Mouse (Mus musculus) spleen, adult 2 months (tissue): ENCODE measurements around the gene Atp10a. TPM values are rescaled to one million over a fixed set of nuclear protein-coding genes. Genes with fewer than 3 reads are reported as not detected.

Experiments used
- DNase-seq, 2 experiments: peaks; one replicate each; pipeline versions ENCODE4 v3.0.0 to v3.0.0-alpha.2; 2012 to 2021; ENCODE audit warnings: low spot score in 2 of 2, low read depth in 1 of 2
- H3K27ac ChIP-seq: fragments of 200-500 bp; 2 replicates; pipeline ENCODE4 v1.5.1; 2012; ENCODE audit warnings: low read length, inconsistent platforms; ENCODE audit not compliant: insufficient read depth
- H3K27me3 ChIP-seq: fragments of 200-500 bp; 2 replicates; pipeline ENCODE4 v1.6.1; 2012; ENCODE audit warnings: mild to moderate bottlenecking, moderate library complexity, low read length, inconsistent platforms; ENCODE audit not compliant: control insufficient read depth, insufficient read depth
- H3K36me3 ChIP-seq: fragments of 200-500 bp; 2 replicates; pipeline ENCODE4 v1.6.1; 2012; ENCODE audit warnings: mild to moderate bottlenecking, low read length, inconsistent platforms; ENCODE audit not compliant: control insufficient read depth, insufficient read depth
- H3K4me1 ChIP-seq: fragments of 200-500 bp; 2 replicates; pipeline ENCODE4 v1.6.1; 2011; ENCODE audit warnings: inconsistent platforms; ENCODE audit not compliant: control insufficient read depth, insufficient read depth, insufficient read length
- H3K4me3 ChIP-seq: fragments of 200-500 bp; 2 replicates; pipeline ENCODE4 v1.5.1; 2011; ENCODE audit warnings: mild to moderate bottlenecking, inconsistent platforms; ENCODE audit not compliant: insufficient read depth, insufficient read length; ENCODE audit errors: extremely low read depth
- CTCF ChIP-seq: fragments of 200-500 bp; IDR thresholded peaks from 2 replicates; pipeline ENCODE4 v1.5.1; 2011; ENCODE audit warnings: mild to moderate bottlenecking, inconsistent platforms; ENCODE audit not compliant: insufficient read depth, insufficient read length, insufficient replicate concordance; ENCODE audit errors: extremely low read depth
- POLR2A ChIP-seq: fragments of 200-500 bp; IDR thresholded peaks from 2 replicates; pipeline ENCODE4 v1.6.1; 2011; ENCODE audit warnings: low read depth, low read length, inconsistent platforms
- WGBS: fragments of 180-500 bp; shearing (Covaris S2); methylation state at CpG from one replicate; pipeline ENCODE4 v1.1.7; 2018; 5-methylcytosine and 5-hydroxymethylcytosine counted together
- polyA plus RNA-seq: library from polyadenylated mRNA; depleted of rRNA; stranded (reverse); fragments of >200 nt; gene quantifications from 2 replicates; pipeline ENCODE4 v1.2.3, GENCODE M21; 2012

The Atp10a gene
- polyA plus RNA-seq, 1 experiment: 2.6 TPM

GRCm38 (mm10) chr7:58870661-58871060 is 214.7 kb downstream of the Atp10a start:
- DNase-seq: no peak
- no peak overlapping the region for H3K27ac ChIP-seq
- 53% methylated on average over 1 of the region's 1 CpGs for WGBS
- TF ChIP-seq POLR2A (no peak), CTCF (no peak)
- no peaks in the 10 kb centered on the region for H3K4me1 ChIP-seq
- no peaks in the 10 kb centered on the region for H3K27me3 ChIP-seq
- no peaks in the 10 kb centered on the region for H3K36me3 ChIP-seq
- no peak overlapping the region for H3K4me3 ChIP-seq

- WGBS: 96% methylated on average over 1 of the region's 1 CpGs
- Histone ChIP-seq H3K27me3 (no peaks in the 10 kb centered on the region), H3K36me3 (no peaks in the 10 kb centered on the region), H3K4me3 (no peak overlapping the region), H3K27ac (no peak overlapping the region), H3K4me1 (no peaks in the 10 kb centered on the region)
- no peak for DNase-seq
- TF ChIP-seq POLR2A (no peak), CTCF (no peak)
Measured at GRCm38 (mm10) chr7:58873676-58874075, 217.7 kb downstream of the Atp10a start.
